Mouse (Mus musculus) bone marrow, adult 2 months (tissue): ENCODE results near the gene Styxl1.

ENCODE experiments used
- CTCF ChIP-seq: fragments of 200-500 bp; IDR thresholded peaks from 2 replicates; pipeline ENCODE4 v1.5.1; 2011; ENCODE audit warnings: low read length, control low read depth; ENCODE audit not compliant: control insufficient read depth, insufficient read depth
- POLR2A ChIP-seq: fragments of 200-500 bp; IDR thresholded peaks from 2 replicates; pipeline ENCODE4 v1.6.1; 2011; ENCODE audit warnings: low read depth, mild to moderate bottlenecking, control low read depth, low read length, borderline replicate concordance; ENCODE audit not compliant: control insufficient read depth

GRCm38 (mm10) chr5:135720121-135720520, 58.1 kb downstream of the Styxl1 start:
- TF ChIP-seq POLR2A (no peak), CTCF (no peak)
